Mouse (Mus musculus): ENCODE data around the gene Kdm6a. TPM values are rescaled to one million over a fixed set of nuclear protein-coding genes. Genes with fewer than 3 reads are reported as not detected.

Gene Kdm6a
- total RNA-seq, 2 experiments from 2014 or later = 14.4 to 33.5 TPM

- DNase-seq = no peak
- intact Hi-C loops (cut with DNase I) = loop anchor here (5.0 kb wide), 1 partner anchor 142 kb away; no protein-coding TSS in a partner anchor
Measured at GRCm38 (mm10) chrX:18280134-18280533, 117.8 kb downstream of the Kdm6a start.

Other genes starting within 250 kb of the Kdm6a start
- not detected for gene Dusp21, start 16.7 kb upstream of the Kdm6a start, total RNA-seq (2021)

Data from gastrocnemius, postnatal 36 days (tissue).